Mouse (Mus musculus) MEL (cell line): ENCODE results near the gene Evc2. TPM values are rescaled to one million over a fixed set of nuclear protein-coding genes. Genes with fewer than 3 reads are reported as not detected.

ENCODE experiments used
- DNase-seq: peaks from one replicate; pipeline ENCODE4 v3.0.0; 2011; ENCODE audit warnings: low read depth, low spot score
- H3K27ac ChIP-seq: 2 replicates; pipeline ENCODE4 v1.5.1; 2012; ENCODE audit warnings: low read depth, mild to moderate bottlenecking, control low read depth, low read length, moderate library complexity; ENCODE audit not compliant: control insufficient read depth
- H3K27me3 ChIP-seq, 2 experiments: fragments of 150-350 bp in 1 of 2; sonication (generic) in 1 of 2; 2 replicates each; pipeline ENCODE4 v1.6.1; 2012; ENCODE audit warnings: low read length in 2 of 2, mild to moderate bottlenecking in 2 of 2, improper control_type of control experiment in 1 of 2, moderate library complexity in 1 of 2; ENCODE audit not compliant: insufficient read depth in 2 of 2, control insufficient read depth in 1 of 2
- H3K36me3 ChIP-seq, 2 experiments: 2 replicates each; pipeline ENCODE4 v1.6.1; 2012 to 2014; ENCODE audit warnings: low read length in 2 of 2, improper control_type of control experiment in 1 of 2, inconsistent platforms in 1 of 2, mild to moderate bottlenecking in 1 of 2; ENCODE audit not compliant: insufficient read depth in 2 of 2, control insufficient read depth in 1 of 2
- H3K4me1 ChIP-seq, 2 experiments: fragments of 150-350 bp in 1 of 2; sonication (generic) in 1 of 2; 2 replicates each; pipeline ENCODE4 v1.6.1; 2012; ENCODE audit warnings: low read length in 2 of 2, improper control_type of control experiment in 1 of 2, mild to moderate bottlenecking in 1 of 2; ENCODE audit not compliant: insufficient read depth in 2 of 2, control insufficient read depth in 1 of 2
- H3K4me3 ChIP-seq, 2 experiments: fragments of 150-350 bp in 1 of 2; sonication (generic) in 1 of 2; 2 replicates each; pipeline ENCODE4 v1.5.1; 2012; ENCODE audit warnings: low read depth in 2 of 2, low read length in 2 of 2, mild to moderate bottlenecking in 2 of 2, moderate library complexity in 2 of 2, control low read depth in 1 of 2, improper control_type of control experiment in 1 of 2; ENCODE audit not compliant: control insufficient read depth in 1 of 2, insufficient read depth in 1 of 2
- H3K79me2 ChIP-seq: 2 replicates; pipeline ENCODE4 v1.6.1; 2012; ENCODE audit warnings: mild to moderate bottlenecking, low read length, moderate library complexity; ENCODE audit not compliant: control insufficient read depth, poor library complexity, insufficient read depth
- H3K9ac ChIP-seq: 2 replicates; pipeline ENCODE4 v1.6.1; 2012; ENCODE audit warnings: low read depth, mild to moderate bottlenecking, control low read depth, low read length, moderate library complexity; ENCODE audit not compliant: control insufficient read depth, poor library complexity, severe bottlenecking
- H3K9me3 ChIP-seq: fragments of 150-350 bp; sonication (generic); replicated peaks from 2 replicates; pipeline ENCODE4 v1.6.1; 2012; ENCODE audit warnings: mild to moderate bottlenecking, low read length, improper control_type of control experiment, moderate library complexity; ENCODE audit not compliant: insufficient read depth
- CTCF ChIP-seq, 3 experiments: IDR thresholded peaks in 2 of 3; conservative IDR thresholded peaks in 1 of 3; 2 replicates each; pipeline ENCODE4 v1.5.1; 2011 to 2012; ENCODE audit warnings: low read length in 3 of 3, low read depth in 2 of 3, mild to moderate bottlenecking in 2 of 3, improper control_type of control experiment in 1 of 3, inconsistent platforms in 1 of 3, mixed read lengths in 1 of 3, moderate library complexity in 1 of 3; ENCODE audit not compliant: control insufficient read depth in 1 of 3, insufficient read depth in 1 of 3, poor library complexity in 1 of 3, severe bottlenecking in 1 of 3
- E2F4 ChIP-seq: IDR thresholded peaks from 2 replicates; pipeline ENCODE4 v1.6.1; 2011; ENCODE audit warnings: low read depth, low read length, improper control_type of control experiment, borderline replicate concordance
- ELF1 ChIP-seq: IDR thresholded peaks from 2 replicates; pipeline ENCODE4 v1.6.1; 2014; ENCODE audit warnings: low read depth, mild to moderate bottlenecking, inconsistent platforms, low read length, improper control_type of control experiment, moderate library complexity
- EP300 ChIP-seq, 2 experiments: IDR thresholded peaks; 2 replicates each; pipeline ENCODE4 v1.6.1; 2011; ENCODE audit warnings: improper control_type of control experiment in 2 of 2, low read length in 2 of 2, low read depth in 1 of 2, mild to moderate bottlenecking in 1 of 2
- GABPA ChIP-seq: IDR thresholded peaks from 2 replicates; pipeline ENCODE4 v1.6.1; 2012; ENCODE audit warnings: low read depth, mild to moderate bottlenecking, inconsistent platforms, low read length, improper control_type of control experiment, moderate library complexity
- GATA1 ChIP-seq: IDR thresholded peaks from 2 replicates; pipeline ENCODE4 v1.6.1; 2011; ENCODE audit warnings: low read depth, low read length, improper control_type of control experiment
- MAFK ChIP-seq: IDR thresholded peaks from 2 replicates; pipeline ENCODE4 v1.6.1; 2011; ENCODE audit warnings: low read depth, mild to moderate bottlenecking, low read length, improper control_type of control experiment, borderline replicate concordance
- MAZ ChIP-seq: IDR thresholded peaks from 2 replicates; pipeline ENCODE4 v1.6.1; 2012; ENCODE audit warnings: low read depth, mild to moderate bottlenecking, inconsistent platforms, low read length, improper control_type of control experiment
- MXI1 ChIP-seq: IDR thresholded peaks from 2 replicates; pipeline ENCODE4 v1.6.1; 2011; ENCODE audit warnings: mild to moderate bottlenecking, low read depth, low read length, improper control_type of control experiment
- MYC ChIP-seq: IDR thresholded peaks from 2 replicates; pipeline ENCODE4 v1.6.1; 2011; ENCODE audit warnings: low read depth, mild to moderate bottlenecking, low read length, improper control_type of control experiment, moderate library complexity
- NELFE ChIP-seq: IDR thresholded peaks from 2 replicates; pipeline ENCODE4 v1.6.1; 2011; ENCODE audit warnings: low read depth, low read length, improper control_type of control experiment
- POLR2A ChIP-seq, 2 experiments: IDR thresholded peaks; 2 replicates each; pipeline ENCODE4 v1.6.1; 2011 to 2012; ENCODE audit warnings: low read length in 2 of 2, mild to moderate bottlenecking in 2 of 2, control low read depth in 1 of 2, improper control_type of control experiment in 1 of 2, low read depth in 1 of 2, moderate library complexity in 1 of 2; ENCODE audit not compliant: control insufficient read depth in 1 of 2, insufficient read depth in 1 of 2, poor library complexity in 1 of 2
- POLR2AphosphoS2 ChIP-seq: IDR thresholded peaks from 2 replicates; pipeline ENCODE4 v1.6.1; 2011; ENCODE audit warnings: low read length, improper control_type of control experiment
- RCOR1 ChIP-seq: IDR thresholded peaks from 2 replicates; pipeline ENCODE4 v1.6.1; 2012; ENCODE audit warnings: low read depth, mild to moderate bottlenecking, inconsistent platforms, low read length, improper control_type of control experiment
- TAL1 ChIP-seq: IDR thresholded peaks from 2 replicates; pipeline ENCODE4 v1.6.1; 2012; ENCODE audit warnings: mild to moderate bottlenecking, inconsistent platforms, low read length, moderate library complexity, mixed read lengths
- TBP ChIP-seq: IDR thresholded peaks from 2 replicates; pipeline ENCODE4 v1.8.0; 2011; ENCODE audit warnings: low read depth, low read length, improper control_type of control experiment
- TCF12 ChIP-seq: IDR thresholded peaks from 2 replicates; pipeline ENCODE4 v1.6.1; 2014; ENCODE audit warnings: low read depth, mild to moderate bottlenecking, inconsistent platforms, low read length, improper control_type of control experiment, moderate library complexity
- UBTF ChIP-seq: IDR thresholded peaks from 2 replicates; pipeline ENCODE4 v1.6.1; 2012; ENCODE audit warnings: low read depth, mild to moderate bottlenecking, inconsistent platforms, low read length, improper control_type of control experiment, moderate library complexity, borderline replicate concordance; ENCODE audit not compliant: insufficient read depth
- ZKSCAN1 ChIP-seq: IDR thresholded peaks from 2 replicates; pipeline ENCODE4 v1.6.1; 2012; ENCODE audit warnings: low read depth, mild to moderate bottlenecking, inconsistent platforms, low read length, improper control_type of control experiment, moderate library complexity
- polyA plus RNA-seq, 2 experiments: library from polyadenylated mRNA; stranded (reverse) in 1 of 2; unstranded in 1 of 2; fragments of >175 nt in 1 of 2; fragments of >200 nt in 1 of 2; gene quantifications; 2 replicates each; pipeline versions ENCODE4 v1.2.1 to v1.2.4; 2012; ENCODE audit warnings: low replicate concordance in 2 of 2, low read depth in 1 of 2; ENCODE audit not compliant: insufficient read length in 2 of 2, insufficient read depth in 1 of 2, missing spikeins in 1 of 2
- total RNA-seq: library from RNA; depleted of rRNA; stranded (reverse); fragments of 300-350 nt; gene quantifications from 2 replicates; pipeline ENCODE4 v1.2.3, GENCODE M21; 2012

The Evc2 gene
- total and polyA plus RNA-seq, 3 experiments, result not detected

- Histone ChIP-seq H3K4me3 (no peak overlapping the region), H3K79me2 (no peaks in the 10 kb centered on the region), H3K36me3 (no peaks in the 10 kb centered on the region), H3K9me3 (no peaks in the 10 kb centered on the region)
- no peak for TF ChIP-seq E2F4
- TF ChIP-seq POLR2AphosphoS2, result no peak
- no peak for TF ChIP-seq MYC
- TF ChIP-seq RCOR1, result no peak
- TF ChIP-seq TAL1, result no peak
- no peak for TF ChIP-seq GABPA
- TF ChIP-seq EP300 (IDR thresholded peaks at IDR 0.05; ENCODE audit: low read depth in 1 of 2, low read length in 2 of 2), result no peak
- TF ChIP-seq POLR2A (IDR thresholded peaks at IDR 0.05; ENCODE audit: control insufficient read depth in 1 of 2, insufficient read depth in 1 of 2, low read depth in 1 of 2, low read length in 2 of 2, poor library complexity in 1 of 2), result no peak
- TF ChIP-seq ZKSCAN1, result no peak
- no peak for TF ChIP-seq TCF12
- no peak for TF ChIP-seq CTCF (IDR thresholded peaks at IDR 0.05 in 2 of 3, conservative IDR thresholded peaks at IDR 0.05 in 1 of 3; ENCODE audit: control insufficient read depth in 1 of 3, insufficient read depth in 1 of 3, low read depth in 2 of 3, low read length in 3 of 3, poor library complexity in 1 of 3, severe bottlenecking in 1 of 3)
- TF ChIP-seq TBP, result no peak
- no peak for TF ChIP-seq MXI1
- TF ChIP-seq, all 39 proteins: peak for 0
- no peaks in the 10 kb centered on the region for H3K4me1 ChIP-seq
- H3K9ac ChIP-seq, result no peak overlapping the region
- H3K27me3 ChIP-seq, result no peaks in the 10 kb centered on the region
- no peak for DNase-seq
- no peak overlapping the region for H3K27ac ChIP-seq
Observed at GRCm38 (mm10) chr5:37318715-37319114, 19.6 kb upstream of the Evc2 start.

- no peaks in the 10 kb centered on the region for H3K27me3 ChIP-seq
- no peak overlapping the region for H3K9ac ChIP-seq
- H3K9me3 ChIP-seq, result no peaks in the 10 kb centered on the region
- H3K36me3 ChIP-seq, result no peaks in the 10 kb centered on the region
- no peaks in the 10 kb centered on the region for H3K79me2 ChIP-seq
- no peak overlapping the region for H3K27ac ChIP-seq
- no peak for DNase-seq
- no peak for TF ChIP-seq MAFK
- no peak for TF ChIP-seq CTCF (IDR thresholded peaks at IDR 0.05 in 2 of 3, conservative IDR thresholded peaks at IDR 0.05 in 1 of 3; ENCODE audit: control insufficient read depth in 1 of 3, insufficient read depth in 1 of 3, low read depth in 2 of 3, low read length in 3 of 3, poor library complexity in 1 of 3, severe bottlenecking in 1 of 3)
- no peak for TF ChIP-seq GATA1
- no peak for TF ChIP-seq NELFE
- no peak for TF ChIP-seq E2F4
- no peak for TF ChIP-seq UBTF
- no peak for TF ChIP-seq RCOR1
- TF ChIP-seq ELF1, result no peak
- no peak for TF ChIP-seq TBP
- no peak for TF ChIP-seq MAZ
- H3K4me1 ChIP-seq, result no peaks in the 10 kb centered on the region
- no peak overlapping the region for H3K4me3 ChIP-seq
Observed at GRCm38 (mm10) chr5:37320174-37320573, 18.1 kb upstream of the Evc2 start.
